Mouse (Mus musculus) embryonic fibroblast, embryonic 13.5 days (primary cell): Measurements from ENCODE around the gene Nme6.

Source experiments
- CTCF ChIP-seq: IDR thresholded peaks from 2 replicates; pipeline ENCODE4 v1.5.1; 2011; ENCODE audit warnings: mild to moderate bottlenecking, control low read depth, low read length, moderate library complexity, borderline replicate concordance; ENCODE audit not compliant: insufficient read depth
- POLR2A ChIP-seq: IDR thresholded peaks from 2 replicates; pipeline ENCODE4 v1.6.1; 2011; ENCODE audit warnings: low read depth, mild to moderate bottlenecking, control low read depth, low read length, moderate library complexity

DNA sequence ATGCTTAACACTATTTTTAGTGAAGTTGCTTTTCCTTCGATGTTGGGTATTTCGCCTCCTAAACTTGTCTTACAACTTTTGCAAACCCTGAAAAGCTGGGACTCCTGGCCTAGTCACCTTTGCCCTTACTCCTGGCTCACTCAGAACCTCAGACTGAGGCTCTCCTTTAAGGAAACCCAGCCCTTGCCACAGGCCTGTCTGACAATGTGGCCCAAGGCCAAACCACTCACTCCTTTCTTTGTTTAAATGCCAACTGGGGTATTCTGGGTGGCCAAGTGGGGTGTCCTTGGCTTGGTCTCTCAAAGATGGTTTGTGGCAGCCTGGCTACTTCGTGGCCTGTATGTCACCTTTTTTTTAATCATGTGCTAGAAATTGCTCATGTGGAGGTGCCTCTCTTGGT is 44.2 kb downstream of the Nme6 start:
- TF ChIP-seq CTCF (no peak), POLR2A (peak; percentile 28; the same call in 1 of the 2 replicates)
